Mouse (Mus musculus) forebrain, postnatal 0 days (tissue): Measurements from ENCODE around the gene Gm43738. TPM values are rescaled to one million over a fixed set of nuclear protein-coding genes. Genes with fewer than 3 reads are reported as not detected.
"Not testable (repeated sequence)": the region's sequence is repeated elsewhere in the genome, so short reads cannot be mapped to it uniquely, and the experiment has no call there.

Experiments
- ATAC-seq: fragments of 200-750 bp; cut with Nextera tagmentation; 2 replicates; pipeline ENCODE4 v1.8.0; 2017; ENCODE audit warnings: mild to moderate bottlenecking, moderate library complexity
- DNase-seq: peaks from one replicate; pipeline ENCODE4 v3.0.0-alpha.2; 2015
- H3K27ac ChIP-seq: fragments of 300-500 bp; sonication (generic); 2 replicates; pipeline ENCODE4 v1.5.1; 2014; ENCODE audit warnings: low read depth, mild to moderate bottlenecking, antibody characterized with exemption, low read length, moderate library complexity, mixed read lengths
- H3K27me3 ChIP-seq: fragments of 300-500 bp; sonication (generic); 2 replicates; pipeline ENCODE4 v1.6.1; 2014; ENCODE audit warnings: mild to moderate bottlenecking, low read length, mixed read lengths; ENCODE audit not compliant: insufficient read depth
- H3K36me3 ChIP-seq: fragments of 300-500 bp; sonication (generic); 2 replicates; pipeline ENCODE4 v1.6.1; 2014; ENCODE audit warnings: mild to moderate bottlenecking, moderate library complexity; ENCODE audit not compliant: insufficient read depth
- H3K4me1 ChIP-seq: fragments of 300-500 bp; sonication (generic); 2 replicates; pipeline ENCODE4 v1.6.1; 2014; ENCODE audit warnings: antibody characterized with exemption; ENCODE audit not compliant: insufficient read depth
- H3K4me2 ChIP-seq: fragments of 300-500 bp; sonication (generic); 2 replicates; pipeline ENCODE4 v1.6.1; 2014; ENCODE audit warnings: low read depth, mild to moderate bottlenecking, moderate library complexity
- H3K4me3 ChIP-seq: fragments of 300-500 bp; sonication (generic); 2 replicates; pipeline ENCODE4 v1.5.1; 2014; ENCODE audit warnings: low read depth, low read length, mixed read lengths
- H3K9ac ChIP-seq: fragments of 300-500 bp; sonication (generic); 2 replicates; pipeline ENCODE4 v1.6.1; 2014; ENCODE audit warnings: mild to moderate bottlenecking
- H3K9me3 ChIP-seq: fragments of 300-500 bp; sonication (generic); 2 replicates; pipeline ENCODE4 v1.6.1; 2016; ENCODE audit warnings: low read length
- CTCF ChIP-seq: sonication (generic); IDR thresholded peaks from 2 replicates; pipeline ENCODE4 v1.5.1; 2016; ENCODE audit warnings: antibody characterized with exemption, control low read depth, low read depth
- WGBS: fragments of 180-500 bp; shearing (Covaris S2); extraction: QIAGEN DNeasy Blood & Tissue Kit; methylation state at CpG from one replicate; pipeline ENCODE4 v1.1.7; 2014; 5-methylcytosine and 5-hydroxymethylcytosine counted together
- polyA plus RNA-seq: library from polyadenylated mRNA; unstranded; fragments of >200 nt; fragmentation: Nextera tagmentation; extraction: Ambion mirVana; gene quantifications from 2 replicates; pipeline ENCODE4 v1.2.1, GENCODE M21; 2015
- total RNA-seq: library from RNA; depleted of rRNA; stranded (reverse); fragments of >200 nt; gene quantifications from 2 replicates; pipeline ENCODE4 v1.2.3, GENCODE M21; 2014

Gm43738 gene
- total and polyA plus RNA-seq, 2 experiments from 2014 or later: not detected

- Histone ChIP-seq H3K4me2 (no peak overlapping the region), H3K36me3 (peaks cover 52% of the 10 kb centered on the region), H3K4me3 (no peak overlapping the region), H3K4me1 (0 out of 2 replicates have a peak, but pooled peaks cover 3% of the 10 kb centered on the region), H3K9ac (no peak overlapping the region), H3K27me3 (no peaks in the 10 kb centered on the region), H3K27ac (no peak overlapping the region), H3K9me3 (no peaks in the 10 kb centered on the region)
- WGBS: 84% methylated on average over 12 of the region's 12 CpGs
- no peak for ATAC-seq
- no peak for TF ChIP-seq CTCF
- no peak for DNase-seq
These were observed 16.2 kb downstream of the Gm43738 start for GRCm38 (mm10) chr3:89084654-89085190.

DNA sequence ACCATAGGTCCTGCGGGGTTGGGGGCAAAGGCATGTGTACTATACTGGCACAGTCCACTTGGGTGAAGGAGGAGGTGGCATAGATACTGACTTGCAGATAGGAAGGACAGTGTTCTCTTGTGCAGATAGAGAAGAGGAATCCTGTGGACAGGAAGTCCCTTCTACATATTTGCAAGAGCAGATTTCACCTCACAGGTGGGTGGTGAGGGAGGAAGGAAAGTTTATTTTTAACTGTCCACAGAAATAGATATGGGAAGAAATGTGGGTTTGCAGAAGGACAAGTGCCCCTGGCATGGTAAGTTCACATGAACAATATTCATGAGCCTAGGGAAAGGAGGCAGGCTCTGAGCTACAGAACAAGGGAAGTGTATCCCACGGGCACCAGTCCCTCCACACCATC is 16.8 kb downstream of the Gm43738 start:
- no peak overlapping the region for H3K9ac ChIP-seq
- H3K27me3 ChIP-seq: no peaks in the 10 kb centered on the region
- TF ChIP-seq CTCF: no peak
- no peaks in the 10 kb centered on the region for H3K9me3 ChIP-seq
- H3K4me2 ChIP-seq: no peak overlapping the region
- H3K27ac ChIP-seq: no peak overlapping the region
- H3K4me1 ChIP-seq: no peaks in the 10 kb centered on the region
- 79% methylated on average over 2 of the region's 2 CpGs for WGBS
- ATAC-seq (no peak), DNase-seq (no peak)
- H3K4me3 ChIP-seq: no peak overlapping the region
- peaks cover 58% of the 10 kb centered on the region for H3K36me3 ChIP-seq

DNA sequence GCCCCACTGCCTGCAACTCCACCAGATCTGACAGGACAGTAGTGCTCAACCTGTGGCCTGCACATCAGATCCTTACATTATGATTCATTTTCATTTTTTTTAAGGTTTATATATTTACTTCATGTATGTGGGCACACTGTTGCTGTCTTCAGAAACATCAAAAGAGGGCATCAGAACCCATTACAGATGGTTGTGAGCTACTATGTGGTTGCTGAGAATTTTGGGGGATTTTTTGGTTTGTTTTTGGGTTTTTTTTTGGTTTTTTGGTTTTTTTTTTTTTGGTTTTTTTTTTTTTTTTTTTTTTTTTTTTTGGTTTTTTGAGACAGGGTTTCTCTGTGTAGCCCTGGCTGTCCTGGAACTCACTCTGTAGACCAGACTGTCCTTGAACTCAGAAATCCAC is 18.6 kb downstream of the Gm43738 start:
- not testable (repeated sequence) for H3K4me1 ChIP-seq, H3K27ac ChIP-seq, H3K4me2 ChIP-seq, H3K9ac ChIP-seq, H3K4me3 ChIP-seq, ATAC-seq, H3K27me3 ChIP-seq, H3K9me3 ChIP-seq, DNase-seq
- peaks cover 45% of the 10 kb centered on the region for H3K36me3 ChIP-seq

- no peak for TF ChIP-seq CTCF
- peaks cover 60% of the 10 kb centered on the region for H3K36me3 ChIP-seq
These were observed 23.5 kb downstream of the Gm43738 start for GRCm38 (mm10) chr3:89077383-89077782.

GRCm38 (mm10) chr3:89067265-89067664 is 33.6 kb downstream of the Gm43738 start:
- Histone ChIP-seq H3K4me3 (no peak overlapping the region), H3K27me3 (no peaks in the 10 kb centered on the region), H3K9ac (no peak overlapping the region), H3K27ac (no peak overlapping the region), H3K36me3 (peaks cover 82% of the 10 kb centered on the region), H3K4me2 (no peak overlapping the region), H3K4me1 (no peaks in the 10 kb centered on the region), H3K9me3 (no peaks in the 10 kb centered on the region)
- no peak for DNase-seq
- ATAC-seq: no peak
- TF ChIP-seq CTCF: no peak

More at GRCm38 (mm10) chr3:89077383-89077782, 23.5 kb downstream of the Gm43738 start:
- Histone ChIP-seq H3K27ac (no peak overlapping the region), H3K9ac (no peak overlapping the region), H3K4me2 (no peak overlapping the region), H3K4me3 (no peak overlapping the region), H3K9me3 (no peaks in the 10 kb centered on the region), H3K4me1 (no peaks in the 10 kb centered on the region), H3K27me3 (no peaks in the 10 kb centered on the region)
- ATAC-seq (no peak), DNase-seq (no peak)
- WGBS: 91% methylated on average over 9 of the region's 9 CpGs

DNA sequence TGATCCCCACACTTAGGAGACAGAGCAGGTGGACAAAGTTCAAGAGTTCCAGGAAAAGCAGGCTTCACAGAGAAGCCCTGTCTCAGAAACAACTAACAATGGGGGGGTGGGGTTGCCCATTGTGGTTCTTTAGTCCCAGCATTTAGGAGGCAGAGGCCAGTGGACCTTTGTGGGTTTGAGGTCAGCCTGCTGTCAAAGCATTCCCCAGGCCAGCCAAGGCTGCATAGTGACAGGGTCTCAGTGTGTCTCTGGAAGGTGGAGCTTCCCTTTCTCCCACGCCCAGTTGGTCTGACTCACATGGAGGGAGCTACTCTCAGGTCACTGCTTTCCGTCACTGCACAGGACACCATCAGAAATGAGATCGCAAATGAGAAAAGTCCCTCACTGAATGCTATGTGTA is 39.2 kb downstream of the Gm43738 start:
- DNase-seq (no peak), ATAC-seq (no peak)
- Histone ChIP-seq H3K4me2 (no peak overlapping the region), H3K9me3 (no peaks in the 10 kb centered on the region), H3K4me3 (no peak overlapping the region), H3K27ac (no peak overlapping the region), H3K27me3 (no peaks in the 10 kb centered on the region), H3K9ac (no peak overlapping the region), H3K36me3 (peaks cover 73% of the 10 kb centered on the region), H3K4me1 (no peaks in the 10 kb centered on the region)
- TF ChIP-seq CTCF: no peak
- 70% methylated on average over 3 of the region's 3 CpGs for WGBS

- DNase-seq (peak; percentile 18), ATAC-seq (no peak)
- 68% methylated on average over 3 of the region's 3 CpGs for WGBS
- Histone ChIP-seq H3K27ac (no peak overlapping the region), H3K4me2 (no peak overlapping the region), H3K27me3 (no peaks in the 10 kb centered on the region), H3K9me3 (no peaks in the 10 kb centered on the region), H3K36me3 (peaks cover 75% of the 10 kb centered on the region), H3K4me3 (no peak overlapping the region), H3K9ac (no peak overlapping the region), H3K4me1 (no peaks in the 10 kb centered on the region)
- peak; percentile 55 for TF ChIP-seq CTCF
These were observed 42.1 kb downstream of the Gm43738 start for GRCm38 (mm10) chr3:89058783-89059182.
